Mouse (Mus musculus): ENCODE measurements around the gene Zfp978.
"Not testable (repeated sequence)": the region's sequence is repeated elsewhere in the genome, so short reads cannot be mapped to it uniquely, and the experiment has no call there.

GRCm38 (mm10) chr4:147337520-147337919, 23.6 kb upstream of the Zfp978 start:
- TF ChIP-seq CTCF, EP300 (IDR thresholded peaks at IDR 0.05): not testable (repeated sequence)
